Mouse (Mus musculus): ENCODE data around the gene Cdk10.

- TF ChIP-seq POLR2A (IDR thresholded peaks at IDR 0.05; ENCODE audit: low read depth, low read length) = no peak
- TF ChIP-seq MEF2A (IDR thresholded peaks at IDR 0.05; ENCODE audit: borderline replicate concordance, low read depth, low read length) = no peak
- TF ChIP-seq MAFK (IDR thresholded peaks at IDR 0.05; ENCODE audit: insufficient replicate concordance, low read length) = no peak
- no peak for TF ChIP-seq ELF1 (IDR thresholded peaks at IDR 0.05; ENCODE audit: low read depth, low read length)
- no peak for TF ChIP-seq MAX (IDR thresholded peaks at IDR 0.05; ENCODE audit: low read length)
- TF ChIP-seq NELFE (IDR thresholded peaks at IDR 0.05; ENCODE audit: low read depth, low read length) = no peak
- no peak for TF ChIP-seq CTCF (conservative IDR thresholded peaks at IDR 0.05 in 1 of 2, IDR thresholded peaks at IDR 0.05 in 1 of 2; ENCODE audit: low read depth in 2 of 2, low read length in 2 of 2)
- no peak for TF ChIP-seq EP300 (IDR thresholded peaks at IDR 0.05; ENCODE audit: low read length)
- no peak for TF ChIP-seq USF1 (IDR thresholded peaks at IDR 0.05; ENCODE audit: low read depth, low read length)
- TF ChIP-seq ZC3H11A (IDR thresholded peaks at IDR 0.05; ENCODE audit: low read depth, low read length) = no peak
- TF ChIP-seq SIN3A (IDR thresholded peaks at IDR 0.05; ENCODE audit: low read length) = no peak
Measured at GRCm38 (mm10) chr8:123211876-123212275, 12.8 kb upstream of the Cdk10 start.

All from CH12.LX (cell line).